Mouse (Mus musculus) ES-E14 (cell line): Measurements from ENCODE around the gene Rptor.

Experiments used
- CHD2 ChIP-seq: IDR thresholded peaks from 2 replicates; pipeline ENCODE4 v1.6.1; 2014; ENCODE audit warnings: mild to moderate bottlenecking, low read depth, low read length, inconsistent platforms
- HCFC1 ChIP-seq: IDR thresholded peaks from 2 replicates; pipeline ENCODE4 v1.6.1; 2012; ENCODE audit warnings: low read length, inconsistent platforms, borderline replicate concordance; ENCODE audit not compliant: insufficient read depth
- MAFK ChIP-seq: IDR thresholded peaks from 2 replicates; pipeline ENCODE4 v1.6.1; 2014; ENCODE audit warnings: mild to moderate bottlenecking, low read depth, low read length, inconsistent platforms; ENCODE audit not compliant: insufficient read depth
- ZC3H11A ChIP-seq: IDR thresholded peaks from 2 replicates; pipeline ENCODE4 v1.6.1; 2012; ENCODE audit warnings: low read depth, mild to moderate bottlenecking, inconsistent platforms, low read length, borderline replicate concordance
- ZNF384 ChIP-seq: IDR thresholded peaks from 2 replicates; pipeline ENCODE4 v1.6.1; 2012; ENCODE audit warnings: low read depth, low read length, inconsistent platforms

GRCm38 (mm10) chr11:119781726-119782125, 179.0 kb downstream of the Rptor start:
- TF ChIP-seq HCFC1 (no peak), MAFK (no peak), ZC3H11A (no peak), ZNF384 (no peak), CHD2 (no peak)
